Mouse (Mus musculus) embryonic facial prominence, embryonic 15.5 days (tissue): ENCODE measurements around the gene Mavs. TPM values are rescaled to one million over a fixed set of nuclear protein-coding genes. Genes with fewer than 3 reads are reported as not detected.
A peak's percentile ranks its signal among the peaks of the same experiment; 100 is the strongest.
"Not testable (repeated sequence)": the region's sequence is repeated elsewhere in the genome, so short reads cannot be mapped to it uniquely, and the experiment has no call there.

Experiments
- ATAC-seq: fragments of 200-750 bp; cut with Nextera tagmentation; 2 replicates; pipeline ENCODE4 v1.8.0; 2017; ENCODE audit warnings: low read depth, moderate TSS enrichment; ENCODE audit not compliant: insufficient number of reproducible peaks, low FRiP score, low TSS enrichment
- H3K27ac ChIP-seq: fragments of 300-500 bp; sonication (generic); replicated peaks from 2 replicates; pipeline ENCODE4 v1.5.1; 2015; ENCODE audit warnings: mild to moderate bottlenecking, inconsistent platforms
- H3K27me3 ChIP-seq: fragments of 300-500 bp; sonication (generic); 2 replicates; pipeline ENCODE4 v1.6.1; 2015; ENCODE audit warnings: inconsistent platforms
- H3K36me3 ChIP-seq: fragments of 300-500 bp; sonication (generic); 2 replicates; pipeline ENCODE4 v1.6.1; 2015; ENCODE audit warnings: mild to moderate bottlenecking, inconsistent platforms
- H3K4me1 ChIP-seq: fragments of 300-500 bp; sonication (generic); 2 replicates; pipeline ENCODE4 v1.6.1; 2015; ENCODE audit warnings: inconsistent platforms
- H3K4me2 ChIP-seq: fragments of 300-500 bp; sonication (generic); replicated peaks from 2 replicates; pipeline ENCODE4 v1.6.1; 2015; ENCODE audit warnings: mild to moderate bottlenecking, inconsistent platforms
- H3K4me3 ChIP-seq: fragments of 300-500 bp; sonication (generic); replicated peaks from 2 replicates; pipeline ENCODE4 v1.5.1; 2015; ENCODE audit warnings: mild to moderate bottlenecking, inconsistent platforms
- H3K9ac ChIP-seq: fragments of 300-500 bp; sonication (generic); 2 replicates; pipeline ENCODE4 v1.6.1; 2015; ENCODE audit warnings: inconsistent platforms
- H3K9me3 ChIP-seq: fragments of 300-500 bp; sonication (generic); replicated peaks from 2 replicates; pipeline ENCODE4 v1.6.1; 2016; ENCODE audit warnings: inconsistent platforms
- WGBS: fragments of 180-500 bp; shearing (Covaris S2); methylation state at CpG from one replicate; pipeline ENCODE4 v1.1.7; 2015; 5-methylcytosine and 5-hydroxymethylcytosine counted together
- polyA plus RNA-seq: library from polyadenylated mRNA; unstranded; fragments of >200 nt; fragmentation: Nextera tagmentation; extraction: Ambion mirVana; gene quantifications from 2 replicates; pipeline ENCODE4 v1.2.1, GENCODE M21; 2015

Mavs gene
- polyA plus RNA-seq, 1 experiment from 2014 or later: 25.1 TPM

- H3K9me3 ChIP-seq: no peaks in the 10 kb centered on the region
- H3K27me3 ChIP-seq: no peaks in the 10 kb centered on the region
- 83% methylated on average over 7 of the region's 7 CpGs for WGBS
- H3K4me2 ChIP-seq: no peak overlapping the region
- no peak overlapping the region for H3K4me3 ChIP-seq
- H3K4me1 ChIP-seq: peaks cover 2% of the 10 kb centered on the region
- ATAC-seq: no peak
- peaks cover 11% of the 10 kb centered on the region for H3K36me3 ChIP-seq
- H3K27ac ChIP-seq: no peak overlapping the region
- no peak overlapping the region for H3K9ac ChIP-seq
These were observed 17.7 kb upstream of the Mavs start for GRCm38 (mm10) chr2:131215941-131216858.

GRCm38 (mm10) chr2:131220030-131220429 is 13.8 kb upstream of the Mavs start:
- H3K4me2 ChIP-seq: no peak overlapping the region
- WGBS: 74% methylated on average over 4 of the region's 4 CpGs
- H3K9me3 ChIP-seq: no peaks in the 10 kb centered on the region
- H3K27ac ChIP-seq: no peak overlapping the region
- H3K4me3 ChIP-seq: no peak overlapping the region
- no peaks in the 10 kb centered on the region for H3K36me3 ChIP-seq
- no peak overlapping the region for H3K9ac ChIP-seq
- H3K27me3 ChIP-seq: no peaks in the 10 kb centered on the region
- no peaks in the 10 kb centered on the region for H3K4me1 ChIP-seq
- ATAC-seq: no peak

- no peak for ATAC-seq
- H3K4me3 ChIP-seq: no peak overlapping the region
- H3K27ac ChIP-seq: no peak overlapping the region
- H3K4me1 ChIP-seq: no peaks in the 10 kb centered on the region
- 67% methylated on average over 3 of the region's 3 CpGs for WGBS
- H3K9ac ChIP-seq: no peak overlapping the region
- no peak overlapping the region for H3K4me2 ChIP-seq
- H3K9me3 ChIP-seq: no peaks in the 10 kb centered on the region
- no peaks in the 10 kb centered on the region for H3K27me3 ChIP-seq
- no peaks in the 10 kb centered on the region for H3K36me3 ChIP-seq
These were observed 11.9 kb upstream of the Mavs start for GRCm38 (mm10) chr2:131221853-131222515.

GRCm38 (mm10) chr2:131222562-131222961 is 11.3 kb upstream of the Mavs start:
- 45% methylated on average over 5 of the region's 5 CpGs for WGBS
- Histone ChIP-seq H3K4me1 (no peaks in the 10 kb centered on the region), H3K4me3 (no peak overlapping the region), H3K27me3 (no peaks in the 10 kb centered on the region), H3K9ac (no peak overlapping the region), H3K36me3 (no peaks in the 10 kb centered on the region), H3K27ac (no peak overlapping the region), H3K4me2 (no peak overlapping the region), H3K9me3 (no peaks in the 10 kb centered on the region)
- ATAC-seq: no peak

- H3K4me2 ChIP-seq: no peak overlapping the region
- H3K27ac ChIP-seq: no peak overlapping the region
- H3K36me3 ChIP-seq: no peaks in the 10 kb centered on the region
- H3K27me3 ChIP-seq: no peaks in the 10 kb centered on the region
- H3K9ac ChIP-seq: no peak overlapping the region
- H3K4me3 ChIP-seq: no peak overlapping the region
- 59% methylated on average over 1 of the region's 1 CpGs for WGBS
- no peaks in the 10 kb centered on the region for H3K9me3 ChIP-seq
- H3K4me1 ChIP-seq: no peaks in the 10 kb centered on the region
- no peak for ATAC-seq
These were observed 10.3 kb upstream of the Mavs start for GRCm38 (mm10) chr2:131223569-131223968.

- WGBS: 80% methylated on average over 6 of the region's 6 CpGs
- H3K4me3 ChIP-seq: no peak overlapping the region
These were observed 8.7 kb upstream of the Mavs start for GRCm38 (mm10) chr2:131225178-131225577.

GRCm38 (mm10) chr2:131226669-131227068 is 7.2 kb upstream of the Mavs start:
- not testable (repeated sequence) for H3K4me2 ChIP-seq, H3K4me1 ChIP-seq, ATAC-seq, H3K9ac ChIP-seq, H3K27ac ChIP-seq, H3K9me3 ChIP-seq, H3K36me3 ChIP-seq, H3K4me3 ChIP-seq, H3K27me3 ChIP-seq
- 64% methylated on average over 2 of the region's 2 CpGs for WGBS

More at GRCm38 (mm10) chr2:131225178-131225577, 8.7 kb upstream of the Mavs start:
- H3K4me1 ChIP-seq: no peaks in the 10 kb centered on the region
- no peak overlapping the region for H3K9ac ChIP-seq
- H3K27me3 ChIP-seq: no peaks in the 10 kb centered on the region
- no peaks in the 10 kb centered on the region for H3K9me3 ChIP-seq
- H3K36me3 ChIP-seq: no peaks in the 10 kb centered on the region
- no peak overlapping the region for H3K4me2 ChIP-seq
- no peak overlapping the region for H3K27ac ChIP-seq
- ATAC-seq: no peak

GRCm38 (mm10) chr2:131227243-131227642 is 6.6 kb upstream of the Mavs start:
- H3K27ac ChIP-seq: no peak overlapping the region
- H3K9ac ChIP-seq: no peak overlapping the region
- H3K4me2 ChIP-seq: no peak overlapping the region
- ATAC-seq: no peak
- no peak overlapping the region for H3K4me3 ChIP-seq
- no peaks in the 10 kb centered on the region for H3K36me3 ChIP-seq
- H3K4me1 ChIP-seq: no peaks in the 10 kb centered on the region
- H3K9me3 ChIP-seq: no peaks in the 10 kb centered on the region
- 86% methylated on average over 3 of the region's 3 CpGs for WGBS
- H3K27me3 ChIP-seq: no peaks in the 10 kb centered on the region

GRCm38 (mm10) chr2:131232558-131232957 is 1.3 kb upstream of the Mavs start:
- H3K36me3 ChIP-seq: 0 out of 2 replicates have a peak, but pooled peaks cover 3% of the 10 kb centered on the region
- ATAC-seq: no peak
- no peak overlapping the region for H3K4me2 ChIP-seq
- H3K27ac ChIP-seq: no peak overlapping the region
- H3K9me3 ChIP-seq: no peaks in the 10 kb centered on the region
- peaks cover 23% of the 10 kb centered on the region for H3K4me1 ChIP-seq
- H3K4me3 ChIP-seq: no peak overlapping the region
- WGBS: 87% methylated on average over 2 of the region's 2 CpGs
- H3K27me3 ChIP-seq: no peaks in the 10 kb centered on the region
- no peak overlapping the region for H3K9ac ChIP-seq

GRCm38 (mm10) chr2:131234127-131234650 is 326 bp downstream of the Mavs start:
- Histone ChIP-seq H3K27me3 (no peaks in the 10 kb centered on the region), H3K36me3 (peaks cover 16% of the 10 kb centered on the region), H3K4me3 (peak overlapping the region; percentile 68), H3K9me3 (no peaks in the 10 kb centered on the region), H3K4me2 (peak overlapping the region; percentile 85), H3K27ac (peak overlapping the region; percentile 79), H3K4me1 (peaks cover 23% of the 10 kb centered on the region), H3K9ac (peak overlapping the region; percentile 75)
- 11% methylated on average over 28 of the region's 28 CpGs for WGBS
- no peak for ATAC-seq

- Histone ChIP-seq H3K9ac (no peak overlapping the region), H3K4me3 (peak overlapping the region; percentile 68)
These were observed 1.2 kb downstream of the Mavs start for GRCm38 (mm10) chr2:131234970-131235635.

More at GRCm38 (mm10) chr2:131234970-131235635, 1.2 kb downstream of the Mavs start:
- H3K9me3 ChIP-seq: no peaks in the 10 kb centered on the region
- H3K4me2 ChIP-seq: peak overlapping the region; percentile 85
- H3K4me1 ChIP-seq: peaks cover 23% of the 10 kb centered on the region
- no peaks in the 10 kb centered on the region for H3K27me3 ChIP-seq
- ATAC-seq: no peak
- H3K27ac ChIP-seq: no peak overlapping the region
- WGBS: 66% methylated on average over 7 of the region's 7 CpGs
- peaks cover 24% of the 10 kb centered on the region for H3K36me3 ChIP-seq
